8 mouse cellular contexts compared by ENCODE assay signal in genomic region chr3:142475913-142476312, GRCm38 (mm10). TPM values are rescaled to one million over a fixed set of nuclear protein-coding genes. Genes with fewer than 3 reads are reported as not detected.
A peak's percentile ranks its signal among the peaks of the same experiment; 100 is the strongest.
DNase-seq lines count a peak whose midpoint lies in the region; ATAC-seq and TF ChIP-seq lines count a peak whose summit lies in the region.
"Had no signal": no experiment of that assay in that cellular context is flagged by ENCODE, and none has a peak within 500 bp of the region (broad histone marks: within the 10 kb centered on the region; RNA-seq: fewer than 3 reads in every experiment).

No protein-coding gene starts in this region.

- TF ChIP-seq POLR2A in thymus, adult 2 months (IDR thresholded peaks at IDR 0.05; ENCODE audit: control insufficient read depth, extremely low read depth, insufficient read depth, low read length, poor library complexity), result no peak

- H3K4me1 ChIP-seq in thymus, adult 2 months (replicated peaks; ENCODE audit: control insufficient read depth, insufficient read depth, low read length), result no peaks in the 10 kb centered on the region
- H3K4me1 ChIP-seq in embryonic facial prominence, embryonic 14.5 days (ENCODE audit: control insufficient read depth, insufficient read depth, low read length), result no peaks in the 10 kb centered on the region
- H3K4me1 ChIP-seq in limb, embryonic 11.5 days (ENCODE audit: control insufficient read depth, insufficient read depth, low read length), result no peaks in the 10 kb centered on the region

- H3K27me3 ChIP-seq in thymus, adult 2 months (ENCODE audit: control insufficient read depth, insufficient read depth, low read length), result no peaks in the 10 kb centered on the region
- no peaks in the 10 kb centered on the region for H3K27me3 ChIP-seq in embryonic facial prominence, embryonic 14.5 days (replicated peaks; ENCODE audit: control insufficient read depth, insufficient read depth, low read length)
- no peaks in the 10 kb centered on the region for H3K27me3 ChIP-seq in limb, embryonic 11.5 days (ENCODE audit: control insufficient read depth, insufficient read depth, low read length)
- H3K27me3 ChIP-seq: heart, embryonic 15.5 days had no signal

- no peak overlapping the region for H3K4me2 ChIP-seq in embryonic facial prominence, embryonic 14.5 days (ENCODE audit: low read depth, low read length)
- no peak overlapping the region for H3K4me2 ChIP-seq in limb, embryonic 11.5 days (ENCODE audit: low read depth, severe bottlenecking)
- H3K4me2 ChIP-seq: heart, embryonic 15.5 days had no signal

- H3K27ac ChIP-seq in thymus, adult 2 months (ENCODE audit: control insufficient read depth, insufficient read depth, low read length), result no peak overlapping the region
- no peak overlapping the region for H3K27ac ChIP-seq in embryonic facial prominence, embryonic 14.5 days (replicated peaks; ENCODE audit: low read depth, low read length)
- H3K27ac ChIP-seq in limb, embryonic 11.5 days (replicated peaks; ENCODE audit: low read depth, low read length), result no peak overlapping the region
- H3K27ac ChIP-seq: heart, embryonic 15.5 days had no signal

- WGBS in thymus, adult 2 months, result 25% methylated on average over 4 of the region's 4 CpGs
- 19% methylated on average over 4 of the region's 4 CpGs for WGBS in embryonic facial prominence, embryonic 14.5 days
- 18% methylated on average over 4 of the region's 4 CpGs for WGBS in limb, embryonic 11.5 days

- H3K9me3 ChIP-seq in embryonic facial prominence, embryonic 14.5 days (ENCODE audit: control insufficient read depth, low read length), result no peaks in the 10 kb centered on the region
- H3K9me3 ChIP-seq in limb, embryonic 11.5 days (ENCODE audit: control insufficient read depth, low read length), result no peaks in the 10 kb centered on the region
- H3K9me3 ChIP-seq: heart, embryonic 15.5 days had no signal

- TF ChIP-seq CTCF in thymus, adult 2 months (IDR thresholded peaks at IDR 0.05; ENCODE audit: borderline replicate concordance, control insufficient read depth, extremely low read depth, insufficient read depth, low read length, poor library complexity), result no peak

- no peak for ATAC-seq in embryonic facial prominence, embryonic 14.5 days (ENCODE audit: low read depth)
- no peak for ATAC-seq in limb, embryonic 11.5 days (ENCODE audit: insufficient number of reproducible peaks, low FRiP score, low TSS enrichment, low read depth)

- DNase-seq in thymus, adult 2 months, result peak; percentile 45
- no peak for DNase-seq in thymus, adult 18-20 months
- DNase-seq in adrenal gland, postnatal 10 days, result peak; percentile 73
- peak; percentile 48 for DNase-seq in embryonic facial prominence, embryonic 14.5 days (ENCODE audit: low spot score)
- DNase-seq in induced T-regulatory cell, adult 2 months (ENCODE audit: low read depth), result peak; percentile 82
- peak; percentile 79 for DNase-seq in limb, embryonic 11.5 days (ENCODE audit: low spot score)
- DNase-seq in right cerebral cortex, adult 18-20 months, result peak; percentile 39

- H3K4me3 ChIP-seq in thymus, adult 2 months (ENCODE audit: control insufficient read depth, insufficient read depth, low read length), result no peak overlapping the region
- no peak overlapping the region for H3K4me3 ChIP-seq in embryonic facial prominence, embryonic 14.5 days (ENCODE audit: low read depth, low read length)
- H3K4me3 ChIP-seq in limb, embryonic 11.5 days (ENCODE audit: low read depth, low read length), result no peak overlapping the region
- H3K4me3 ChIP-seq: heart, embryonic 15.5 days had no signal

- H3K36me3 ChIP-seq in thymus, adult 2 months (ENCODE audit: control insufficient read depth, insufficient read depth, low read length), result no peaks in the 10 kb centered on the region
- H3K36me3 ChIP-seq in embryonic facial prominence, embryonic 14.5 days (ENCODE audit: control insufficient read depth, insufficient read depth, low read length), result no peaks in the 10 kb centered on the region
- no peaks in the 10 kb centered on the region for H3K36me3 ChIP-seq in limb, embryonic 11.5 days (ENCODE audit: control insufficient read depth, insufficient read depth, low read length)
- H3K36me3 ChIP-seq: heart, embryonic 15.5 days had no signal

- no peak overlapping the region for H3K9ac ChIP-seq in embryonic facial prominence, embryonic 14.5 days (ENCODE audit: low read depth, low read length)
- no peak overlapping the region for H3K9ac ChIP-seq in limb, embryonic 11.5 days (ENCODE audit: low read length)
- H3K9ac ChIP-seq: heart, embryonic 15.5 days had no signal

RNA-seq across cellular contexts. Expression of gene Gbp5, which starts 17.9 kb away (rescaled TPM):
- polyA plus RNA-seq in thymus, adult 2 months (2012; rRNA removed), result 3.7 and 4.2 TPM in 2 replicates
- 1 to 10 TPM; 3.4 to 5.1 TPM for total RNA-seq in adrenal gland, postnatal 10 days (2021)
- 0.17 TPM in 1 of 2 replicates, not detected in the other for polyA plus RNA-seq in embryonic facial prominence, embryonic 14.5 days (2014; fragmentation: Nextera tagmentation; extraction: Ambion mirVana)
- not detected in 2 replicates for polyA plus RNA-seq in limb, embryonic 11.5 days (2014; fragmentation: Nextera tagmentation; extraction: Ambion mirVana)

RNA-seq across cellular contexts. Expression of gene Gbp7, which starts 54.2 kb away (rescaled TPM):
- polyA plus RNA-seq in thymus, adult 2 months (2012; rRNA removed), result 5.1 and 6.6 TPM in 2 replicates
- total RNA-seq in adrenal gland, postnatal 10 days (2021), result 10 to 100 TPM in 1 of 2 experiments, 1 to 10 TPM in 1; 9.8 to 13.5 TPM
- 3.9 and 4.4 TPM in 2 replicates for polyA plus RNA-seq in embryonic facial prominence, embryonic 14.5 days (2014; fragmentation: Nextera tagmentation; extraction: Ambion mirVana)
- 1.9 TPM in 2 replicates for polyA plus RNA-seq in limb, embryonic 11.5 days (2014; fragmentation: Nextera tagmentation; extraction: Ambion mirVana)

Comparison
In these comparisons a context has a peak if more than half of its experiments do, and no peak if none do; other contexts are left out.
1. DNase-seq: peak in thymus, adult 2 months (single experiment), adrenal gland, postnatal 10 days (single experiment), embryonic facial prominence, embryonic 14.5 days (single experiment), induced T-regulatory cell, adult 2 months (single experiment), limb, embryonic 11.5 days (single experiment) and right cerebral cortex, adult 18-20 months (single experiment); none in thymus, adult 18-20 months (0 of 2).